Mouse (Mus musculus) left cerebral cortex, postnatal 25 days (tissue): ENCODE data around the gene Grin2d. TPM values are rescaled to one million over a fixed set of nuclear protein-coding genes. Genes with fewer than 3 reads are reported as not detected.
"Not testable (repeated sequence)": the region's sequence is repeated elsewhere in the genome, so short reads cannot be mapped to it uniquely, and the experiment has no call there.

Experiments
- DNase-seq, 2 experiments: peaks; one replicate each; pipeline ENCODE4 v3.0.0; 2022; ENCODE audit warnings: low spot score in 2 of 2, mixed read lengths in 1 of 2
- intact Hi-C: fragments of 180-260 bp; cut with DNase I; formaldehyde crosslinking; loops from one replicate; pipeline ENCODE4 v1.15.1; 2025
- total RNA-seq, 2 experiments: library from RNA; stranded (reverse); gene quantifications; 2 replicates each; pipeline ENCODE4 v1.2.3; 2021

Grin2d gene
- total RNA-seq, result 10 to 100 TPM; 10.9 TPM

DNA sequence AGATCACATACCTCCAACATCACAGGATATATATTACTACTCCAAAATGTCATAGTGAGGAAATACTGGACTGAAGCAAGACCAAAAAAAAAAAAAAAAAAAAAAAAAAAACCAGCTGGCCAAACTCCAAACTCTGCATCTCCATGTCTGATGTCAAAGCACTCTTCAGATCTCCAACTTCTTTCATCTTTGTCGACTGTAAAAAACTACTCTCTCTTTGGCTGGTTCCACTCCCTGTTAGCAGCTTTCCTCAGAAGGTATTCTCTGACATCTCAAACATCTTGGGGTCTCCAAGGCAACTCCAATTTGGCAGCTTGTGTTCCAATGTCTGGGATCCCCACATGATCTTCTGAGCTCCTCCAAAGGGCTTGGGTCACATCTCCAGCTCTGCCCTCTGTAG, at the start of gene Grin2d:
Grin2d (minus strand) TSS at position 101 of the 400 bp plus-strand sequence.
- DNase-seq, intact Hi-C loops: not testable (repeated sequence)

DNA sequence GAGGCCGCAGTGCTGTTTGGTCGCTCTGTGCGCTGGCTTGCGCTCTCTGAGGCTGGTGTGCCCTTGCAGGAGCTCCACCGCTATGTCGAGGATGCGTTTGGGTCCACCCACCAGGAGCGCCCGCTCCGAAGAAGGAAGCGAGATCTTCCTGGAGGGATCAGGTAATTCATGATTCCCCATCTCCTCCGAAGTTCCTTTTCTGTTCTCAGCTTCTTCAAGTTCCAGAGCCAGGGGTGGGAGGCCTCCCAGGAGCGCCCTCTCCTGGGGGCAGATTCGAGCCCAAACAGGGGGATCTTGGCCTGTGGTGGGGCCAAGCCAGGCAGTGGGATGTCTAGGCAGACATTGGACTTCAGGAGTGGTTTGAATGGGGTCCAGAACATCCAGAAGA, 46.2 kb upstream of the Grin2d start:
- no peak for DNase-seq
- intact Hi-C loops, result loop anchor here (5.0 kb wide), 1 partner anchor 52 kb away; the partner anchor contains the start of gene Kdelr1

DNA sequence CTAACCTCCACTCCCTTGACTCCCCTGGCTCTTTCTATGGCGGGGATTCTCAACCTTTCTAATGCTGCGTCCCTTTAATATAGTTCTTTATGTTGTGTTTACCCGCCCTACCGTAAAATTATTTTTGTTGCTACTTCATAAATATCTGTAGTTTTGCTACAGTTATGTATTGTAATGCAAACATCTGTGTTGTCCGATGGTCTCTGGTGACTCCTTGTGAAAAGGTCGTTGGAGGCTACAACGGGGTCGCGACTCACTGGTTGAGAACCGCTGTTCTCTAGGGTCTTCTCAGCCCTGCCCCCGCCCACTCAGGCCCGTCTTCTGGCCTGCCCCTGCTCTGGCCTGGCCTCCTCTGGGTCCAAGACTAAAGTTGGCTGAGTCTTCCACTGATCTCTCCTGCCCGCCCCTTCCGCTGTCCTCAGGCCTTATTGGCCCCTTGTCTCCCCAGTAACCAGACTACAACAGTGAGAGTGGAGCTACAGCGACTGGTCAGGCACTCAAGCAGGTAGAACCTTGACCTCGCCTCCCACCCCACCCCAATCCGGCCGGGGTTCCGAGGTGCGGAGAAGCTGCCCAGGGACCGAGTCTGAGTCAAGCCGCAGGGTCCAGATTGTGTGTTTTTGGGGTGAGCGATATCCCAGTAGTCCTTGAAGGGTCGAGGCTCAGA, 45.7 kb upstream of the Grin2d start, which contains the start of gene Ccdc114:
Ccdc114 (plus strand) TSS at position 311 of the 667 bp plus-strand sequence.
- peak; percentile 31 to 33 for DNase-seq
- intact Hi-C loops, result loop anchor here (5.0 kb wide), 1 partner anchor 52 kb away; the partner anchor contains the start of gene Kdelr1

DNA sequence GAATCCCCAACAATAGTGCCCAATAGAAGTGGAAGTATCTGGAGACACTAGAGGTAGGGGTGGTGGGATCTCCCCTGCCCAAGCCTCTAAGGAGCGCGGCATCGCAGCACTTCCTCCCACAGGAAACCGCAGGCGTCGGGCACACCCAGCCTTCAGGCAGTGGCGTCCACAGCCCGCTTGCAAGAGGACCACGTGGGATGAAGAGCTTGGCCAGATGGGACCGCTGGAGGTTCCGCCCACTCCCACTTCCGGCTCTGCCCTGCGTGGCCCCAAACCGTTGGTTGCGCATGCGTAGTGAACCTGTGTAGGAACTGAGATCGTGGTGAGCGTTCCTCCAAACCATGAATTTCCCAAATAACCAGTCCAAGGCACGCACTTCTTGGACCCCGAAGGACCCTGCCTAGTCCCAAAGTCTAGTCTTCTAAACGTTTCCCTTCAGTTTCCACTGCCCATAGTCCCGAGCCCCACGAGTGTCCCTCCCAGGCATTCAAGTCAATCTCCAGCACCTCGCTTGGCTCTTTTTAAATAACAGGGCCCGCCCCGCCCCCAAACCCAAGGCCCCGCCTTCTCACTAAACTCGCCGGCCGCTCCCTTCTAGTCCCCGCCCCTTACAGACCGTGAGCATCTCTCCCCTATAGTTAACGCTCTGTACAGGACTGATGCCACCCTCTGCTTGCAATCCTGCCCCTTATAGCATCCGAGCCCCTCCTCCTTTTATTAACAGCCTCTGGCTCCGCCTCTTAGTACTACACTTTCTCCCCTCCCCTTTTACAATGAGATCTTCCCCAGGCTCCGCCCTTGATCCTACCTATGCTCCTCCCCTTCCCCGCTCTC, 45.0 kb upstream of the Grin2d start:
- intact Hi-C loops, result loop anchor here (5.0 kb wide), 1 partner anchor 51 kb away; the partner anchor contains the start of gene Kdelr1
- peak; percentile 92 to 97 for DNase-seq

DNA sequence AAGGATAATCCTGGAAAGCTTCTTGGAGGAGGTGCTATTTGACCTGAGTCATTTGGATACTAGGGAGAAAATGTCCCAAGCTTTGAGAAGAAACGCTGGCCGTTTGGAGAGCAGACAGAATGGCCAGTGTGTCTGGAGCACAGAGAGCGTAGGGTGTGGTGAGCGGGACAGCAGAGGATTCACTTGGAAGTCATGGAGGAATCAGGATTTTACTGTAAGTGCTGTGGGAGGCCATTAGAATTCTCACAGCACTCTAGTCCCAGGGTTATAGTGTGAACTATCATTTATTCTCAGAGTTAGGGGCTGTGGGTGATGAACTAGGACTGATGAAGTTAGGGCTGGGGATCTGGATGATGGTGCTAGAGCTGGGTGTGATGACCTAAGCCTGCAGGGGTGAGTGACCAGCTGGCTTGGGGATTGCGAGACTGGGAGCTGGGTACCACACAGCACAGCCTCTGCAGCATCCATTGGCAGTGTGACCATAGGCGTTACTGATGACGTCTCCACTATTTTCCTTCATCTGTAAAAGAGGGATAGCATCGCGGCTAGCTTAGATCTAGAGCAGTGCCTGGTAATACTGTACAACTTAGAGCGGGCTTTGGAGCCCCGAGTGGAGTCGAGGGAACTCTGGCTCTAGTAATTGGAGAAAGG, 43.9 kb upstream of the Grin2d start:
- intact Hi-C loops, result loop anchor here (5.0 kb wide), 1 partner anchor 50 kb away; the partner anchor contains the start of gene Kdelr1
- DNase-seq, result no peak

DNA sequence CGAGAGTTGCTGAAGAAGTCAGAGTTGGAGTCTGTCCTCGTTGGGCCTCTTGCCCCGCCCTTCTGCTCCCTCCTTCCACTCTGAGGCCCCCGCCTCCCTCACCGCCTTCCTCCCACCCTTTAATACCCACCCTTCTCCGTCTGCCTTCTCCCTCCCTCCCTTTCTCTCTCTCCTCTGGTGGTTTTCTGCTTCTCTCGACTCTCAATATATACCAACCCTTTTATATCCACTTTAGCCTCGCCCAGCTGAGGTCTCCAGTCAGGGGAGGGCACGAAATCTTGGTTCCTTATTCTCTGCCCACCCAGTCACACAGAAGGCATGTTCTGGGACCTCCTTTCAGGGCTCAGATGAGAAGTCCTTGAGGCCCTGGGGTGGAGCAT, 43.1 kb upstream of the Grin2d start, which contains the start of gene Emp3:
Emp3 (minus strand) TSS at position 163 of the 380 bp plus-strand sequence.
- no peak for DNase-seq
- intact Hi-C loops, result loop anchor here (5.0 kb wide), 1 partner anchor 49 kb away; the partner anchor contains the start of gene Kdelr1

DNA sequence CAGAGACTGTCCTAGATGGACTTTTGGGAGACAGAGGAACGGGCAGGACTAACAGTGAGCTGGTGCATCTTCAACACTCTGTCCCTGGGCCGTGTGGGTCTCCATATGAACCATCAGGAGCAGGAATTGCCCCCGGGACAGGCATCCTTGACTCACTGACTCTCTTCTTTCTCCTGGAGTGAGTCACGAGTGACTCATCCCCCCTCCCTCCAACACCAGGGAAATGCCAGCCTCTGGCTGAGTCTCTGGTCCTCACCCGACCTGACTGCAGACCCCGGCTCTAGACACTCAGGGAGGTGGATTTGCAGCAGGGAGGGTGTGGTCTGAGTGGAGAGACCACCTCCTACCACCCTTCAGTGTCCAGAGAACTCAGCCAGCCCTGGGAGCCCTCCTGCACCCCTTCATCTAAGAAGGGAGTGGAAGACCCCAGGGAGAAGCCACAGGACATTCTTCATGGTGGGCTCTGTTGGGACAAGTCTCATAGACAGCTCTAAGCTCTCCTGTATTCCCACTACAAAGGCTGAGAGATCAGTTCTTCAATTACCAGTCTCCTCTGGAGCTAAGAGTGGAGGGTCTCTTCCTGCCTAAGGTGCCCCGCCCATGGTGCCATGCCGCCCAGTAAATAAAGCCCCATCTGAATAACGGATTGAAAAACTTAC, 42.5 kb upstream of the Grin2d start:
- peak in 1 of 2 experiments; percentile 38 for DNase-seq
- intact Hi-C loops, result loop anchor here (5.0 kb wide), 1 partner anchor 48 kb away; the partner anchor contains the start of gene Kdelr1

DNA sequence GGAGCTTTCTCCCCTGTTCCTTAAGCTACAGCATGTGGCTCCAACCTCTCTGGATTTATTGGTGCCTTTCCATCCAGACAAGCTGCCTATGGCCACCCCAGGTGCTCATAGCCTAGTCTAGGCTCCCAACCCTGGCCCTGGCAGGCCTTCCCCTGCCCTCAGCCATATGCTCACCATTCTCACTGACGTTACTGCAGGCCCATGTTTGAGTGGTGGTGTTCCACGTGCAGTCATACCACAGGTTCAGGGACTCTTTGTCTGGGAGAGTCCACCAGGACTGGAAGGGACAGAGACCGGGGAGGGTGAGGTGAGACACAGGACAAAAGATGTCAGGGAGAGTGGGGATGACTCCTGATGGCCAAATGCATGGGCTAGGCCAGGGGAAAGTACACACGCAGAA, 41.6 kb upstream of the Grin2d start:
- DNase-seq, result no peak
- intact Hi-C loops, result loop anchor here (5.0 kb wide), 1 partner anchor 47 kb away; the partner anchor contains the start of gene Kdelr1

DNA sequence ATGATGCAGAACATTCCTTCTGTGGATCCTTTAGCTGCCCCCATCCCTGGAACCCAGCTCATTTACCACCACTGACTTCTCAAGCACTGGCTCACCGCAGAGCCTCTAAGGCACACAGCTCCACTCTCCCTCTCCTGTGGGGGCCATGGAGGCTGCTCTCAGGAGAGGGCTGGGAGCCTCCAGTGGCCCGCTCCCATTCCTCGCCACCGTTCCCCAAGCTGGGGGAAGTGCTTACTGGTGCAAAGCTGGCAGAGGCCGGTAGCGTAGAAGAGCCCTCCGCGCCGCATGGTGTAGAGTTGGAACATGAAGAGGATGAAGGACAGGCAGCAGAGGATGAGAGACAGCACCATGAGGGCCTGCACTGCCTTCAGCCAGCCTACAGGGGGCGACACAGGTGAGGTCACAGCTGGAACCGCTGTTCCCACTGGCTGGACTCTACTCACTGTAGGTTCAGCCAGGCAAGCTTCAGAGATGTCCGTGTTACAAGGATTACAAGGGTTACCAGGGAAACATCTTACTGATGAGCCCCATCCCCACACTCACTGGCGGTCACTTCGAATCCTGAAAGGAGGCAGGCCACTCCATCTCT, 41.0 kb upstream of the Grin2d start:
- DNase-seq, result no peak
- intact Hi-C loops, result no loop called here

DNA sequence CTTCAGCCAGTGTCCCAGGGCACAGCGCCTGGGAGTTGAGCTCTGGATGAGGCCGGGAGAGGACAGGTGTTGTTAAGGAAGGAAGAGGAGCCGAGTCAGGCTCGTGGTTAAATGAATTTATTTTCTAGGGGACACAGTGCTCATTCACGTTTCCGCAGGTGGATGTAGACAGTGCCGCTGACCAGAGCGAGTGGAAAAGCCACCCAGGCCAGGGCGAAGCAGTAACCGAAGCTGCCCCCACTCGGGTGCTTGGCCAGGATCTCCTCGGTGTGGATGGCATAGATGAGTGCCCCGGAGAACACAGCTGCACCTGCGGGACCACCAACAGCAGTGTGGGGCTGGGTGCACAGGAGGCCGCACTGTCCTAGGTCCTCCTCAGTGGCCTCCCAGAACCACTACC, 39.7 kb upstream of the Grin2d start:
- intact Hi-C loops, result no loop called here
- no peak for DNase-seq

DNA sequence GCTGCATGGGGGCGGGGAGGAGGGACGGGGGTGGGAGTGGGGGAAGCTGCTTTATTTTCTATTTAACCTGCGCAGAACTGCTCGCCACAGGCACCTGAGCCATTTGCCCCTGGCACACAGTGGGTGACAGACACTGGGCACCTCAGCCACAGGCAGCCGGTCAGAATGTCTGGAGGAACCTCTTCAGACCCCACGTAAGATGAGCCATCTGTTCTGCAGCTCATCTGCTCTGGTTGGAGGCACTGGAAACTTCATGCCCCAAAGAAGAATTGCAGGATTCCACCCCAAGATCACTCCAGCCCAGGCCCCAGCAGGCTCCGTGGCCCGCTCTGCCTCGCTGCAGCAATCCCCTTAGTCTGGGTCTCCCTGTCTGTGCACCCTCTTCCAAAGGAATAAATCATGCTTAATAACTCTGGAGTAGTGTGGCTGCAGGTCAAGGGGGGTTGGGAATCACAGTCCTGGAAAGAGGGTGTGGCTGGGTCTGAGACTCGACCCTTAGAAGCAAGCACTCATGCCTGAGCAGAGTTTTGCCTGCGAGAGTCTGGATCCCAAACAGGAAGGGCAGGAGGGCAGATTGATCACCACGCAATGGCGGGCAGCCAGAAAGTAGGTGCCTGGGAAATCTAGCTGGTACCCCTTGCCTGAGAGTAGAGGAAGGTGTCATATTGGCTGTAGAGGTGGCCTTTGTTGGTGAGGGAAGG, 39.0 kb upstream of the Grin2d start:
- intact Hi-C loops, result no loop called here

DNA sequence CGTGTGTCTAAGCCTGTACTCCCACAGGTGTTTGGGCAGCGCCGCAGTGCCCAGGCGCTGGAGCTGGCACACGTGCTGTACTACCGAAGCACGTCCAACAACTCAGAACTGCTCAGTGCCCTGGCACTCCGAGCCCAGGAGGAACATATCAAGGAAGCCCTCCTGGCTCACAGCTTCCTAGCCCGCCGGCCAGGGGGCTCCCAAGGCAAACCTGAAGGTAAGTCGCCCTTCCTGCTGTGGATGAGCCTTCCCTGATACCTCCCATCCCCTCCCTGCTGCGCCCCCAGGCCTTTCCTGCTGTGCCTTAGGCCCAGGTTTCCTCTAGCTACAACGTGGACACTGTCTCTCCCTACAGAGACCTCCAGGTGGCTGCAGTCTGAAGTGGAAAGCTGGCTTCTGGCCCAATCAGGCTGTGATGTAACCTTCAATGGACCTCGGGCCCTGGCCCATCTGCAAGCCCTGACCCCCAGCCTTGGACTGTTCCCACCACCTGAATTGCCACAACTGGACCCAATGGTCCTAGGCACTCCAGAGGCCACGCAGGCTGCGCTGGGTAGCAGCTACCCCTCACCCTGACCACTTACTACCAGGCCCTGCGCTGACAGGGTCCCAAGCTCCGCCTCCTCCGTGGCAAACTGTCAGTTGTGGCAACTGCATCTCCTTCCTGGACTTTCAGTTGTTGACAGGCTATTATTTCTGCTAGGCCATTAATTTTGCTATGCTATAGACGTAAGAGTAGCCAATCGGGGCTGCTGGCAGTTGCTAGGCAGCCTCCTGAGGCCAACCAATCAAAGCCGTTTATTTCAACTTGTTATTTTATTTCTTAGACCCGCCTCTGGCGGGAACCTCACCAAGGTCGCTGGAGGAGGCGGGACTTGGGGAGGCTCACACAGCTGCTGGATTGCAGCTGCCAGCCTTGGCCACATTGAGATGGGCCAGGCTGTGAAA, 38.2 kb upstream of the Grin2d start:
- peak; percentile 74 to 79 for DNase-seq
- intact Hi-C loops, result loop anchor here (1.0 kb wide), 1 partner anchor 19 kb away; no protein-coding TSS in a partner anchor

More for the DNA sequence above, 39.0 kb upstream of the Grin2d start:
- DNase-seq, result no peak

DNA sequence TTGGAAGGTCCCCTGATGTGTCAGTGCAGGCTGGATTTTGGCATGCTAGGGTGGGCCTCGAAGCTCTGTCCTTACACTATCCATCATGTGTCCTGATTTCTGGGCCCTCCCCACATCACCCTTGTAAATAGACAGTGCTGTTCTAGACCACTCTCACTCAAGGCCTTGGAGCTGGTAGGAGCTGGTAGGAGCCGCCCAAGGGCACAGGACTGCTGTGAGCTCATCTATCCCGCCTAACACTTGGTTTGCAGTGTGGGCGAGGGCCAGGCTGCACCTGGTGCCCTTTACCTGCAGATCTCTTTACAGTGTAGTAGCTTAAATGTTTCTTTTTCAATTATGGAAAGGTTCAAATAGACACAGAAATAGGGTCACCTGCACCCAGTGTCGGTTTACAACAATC, 36.8 kb upstream of the Grin2d start:
- intact Hi-C loops, result no loop called here
- no peak for DNase-seq

DNA sequence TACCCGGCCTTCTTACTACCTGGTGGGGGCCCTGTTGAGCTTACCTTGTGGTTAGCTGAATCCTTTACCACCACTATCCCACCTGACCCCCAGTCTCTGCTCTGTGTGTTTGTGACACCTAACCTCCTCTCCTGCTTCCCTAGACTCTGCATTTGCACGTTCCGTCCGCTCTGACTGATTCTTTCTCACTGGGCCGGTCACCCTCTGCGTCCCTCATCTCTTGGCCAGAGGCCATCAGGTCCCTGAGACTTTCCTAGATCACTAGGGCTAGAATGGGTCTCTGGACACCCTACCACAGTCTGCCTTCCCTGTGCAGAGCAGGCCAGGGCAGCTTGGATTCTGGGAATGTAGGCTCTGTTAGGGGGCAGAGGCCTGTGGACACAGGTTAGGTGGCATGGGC, 35.9 kb upstream of the Grin2d start:
- no peak for DNase-seq
- intact Hi-C loops, result no loop called here

DNA sequence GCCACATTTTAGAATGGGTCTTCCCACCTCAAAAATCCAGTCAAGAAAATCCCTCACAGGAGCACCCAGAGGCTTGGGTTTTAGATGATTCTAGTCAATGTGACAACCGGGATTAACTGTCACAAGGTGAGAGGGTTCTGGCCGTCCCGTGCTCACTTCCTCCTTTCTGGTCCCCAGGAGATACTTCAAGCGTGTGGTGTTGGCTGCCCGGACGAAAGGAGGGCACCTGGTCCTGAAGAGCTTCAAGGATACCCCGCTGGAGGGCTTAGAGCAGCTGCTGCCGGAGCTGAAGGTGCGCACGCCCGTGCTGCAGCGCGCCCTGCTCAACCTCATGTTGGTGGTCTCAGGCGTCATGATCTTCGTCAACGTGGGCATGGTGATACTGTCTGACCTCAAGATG, 31.0 kb upstream of the Grin2d start:
- intact Hi-C loops, result no loop called here
- DNase-seq, result no peak

DNA sequence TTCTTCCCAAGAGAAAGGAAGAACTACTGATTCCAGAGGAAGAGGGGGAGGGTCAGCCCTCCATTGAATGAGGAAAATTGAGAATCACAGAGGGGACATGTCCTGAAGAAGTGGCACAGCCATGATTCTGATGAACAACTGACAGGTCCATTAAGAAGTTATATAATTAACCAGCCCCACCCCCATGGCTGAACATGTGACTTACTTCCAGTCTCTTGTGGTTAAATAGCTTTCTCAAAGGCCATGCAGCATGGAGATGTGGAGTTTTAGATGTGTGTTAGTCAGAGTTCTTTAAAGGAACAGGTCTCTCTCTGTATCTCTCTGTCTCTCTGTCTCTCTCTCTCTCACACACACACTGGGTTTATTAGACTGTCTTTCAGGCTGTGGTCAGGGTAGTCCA, 30.2 kb upstream of the Grin2d start:
- DNase-seq, result no peak
- intact Hi-C loops, result no loop called here

DNA sequence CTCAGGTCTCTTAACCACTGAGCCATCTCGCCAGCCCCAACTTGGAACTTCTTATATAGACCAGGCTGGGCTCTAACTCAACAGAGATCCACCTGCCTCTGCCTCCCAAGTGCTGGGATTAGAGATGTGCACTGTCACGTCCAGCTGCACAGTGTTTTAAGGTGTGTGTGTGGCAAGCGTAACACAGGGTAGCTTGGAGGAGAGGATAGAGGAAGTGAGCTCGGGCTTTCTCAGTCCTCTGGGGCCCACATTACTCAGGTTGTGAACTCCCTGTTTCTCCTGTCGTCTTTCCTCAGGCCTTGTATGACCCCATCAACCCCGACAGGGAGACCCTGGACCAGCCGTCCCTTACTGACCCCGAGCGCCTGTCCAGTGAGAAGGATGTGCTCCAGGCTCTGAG, 28.4 kb upstream of the Grin2d start:
- intact Hi-C loops, result no loop called here
- DNase-seq, result no peak
